Mouse (Mus musculus): ENCODE data around the gene Sema7a. TPM values are rescaled to one million over a fixed set of nuclear protein-coding genes. Genes with fewer than 3 reads are reported as not detected.

The Sema7a gene
- total RNA-seq, 2 experiments from 2014 or later = 126 to 148 TPM

- no peak for DNase-seq (ENCODE audit: low spot score in 2 of 2)
- intact Hi-C loops (cut with DNase I) = loop anchor here (5.0 kb wide), 1 partner anchor 75 kb away; no protein-coding TSS in a partner anchor
Observed at GRCm38 (mm10) chr9:57937171-57937570, 2.7 kb upstream of the Sema7a start.

DNA sequence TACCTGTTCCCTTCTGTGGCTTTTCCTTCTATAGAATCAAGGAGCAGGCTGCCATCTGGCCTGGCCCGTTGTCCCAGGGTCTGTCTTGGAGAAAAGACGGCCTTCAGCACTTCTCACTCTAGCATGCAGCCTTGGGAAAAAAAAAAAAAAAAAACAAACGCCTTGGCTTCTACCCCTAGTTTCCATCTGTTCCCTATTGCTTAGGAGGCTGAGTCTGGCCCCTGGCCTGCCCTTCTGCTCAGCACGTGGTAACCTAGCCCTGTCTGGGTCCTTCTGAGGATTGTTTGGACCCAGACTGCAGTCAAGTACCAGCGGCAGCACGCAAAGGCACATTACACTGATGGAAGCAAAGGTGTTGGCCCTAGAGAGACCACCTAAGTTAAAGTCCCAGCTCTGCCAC lies 2.3 kb upstream of the Sema7a start:
- intact Hi-C loops (cut with DNase I) = loop anchor here (5.0 kb wide), 1 partner anchor 75 kb away; no protein-coding TSS in a partner anchor
- no peak for DNase-seq (ENCODE audit: low spot score in 2 of 2)

DNA sequence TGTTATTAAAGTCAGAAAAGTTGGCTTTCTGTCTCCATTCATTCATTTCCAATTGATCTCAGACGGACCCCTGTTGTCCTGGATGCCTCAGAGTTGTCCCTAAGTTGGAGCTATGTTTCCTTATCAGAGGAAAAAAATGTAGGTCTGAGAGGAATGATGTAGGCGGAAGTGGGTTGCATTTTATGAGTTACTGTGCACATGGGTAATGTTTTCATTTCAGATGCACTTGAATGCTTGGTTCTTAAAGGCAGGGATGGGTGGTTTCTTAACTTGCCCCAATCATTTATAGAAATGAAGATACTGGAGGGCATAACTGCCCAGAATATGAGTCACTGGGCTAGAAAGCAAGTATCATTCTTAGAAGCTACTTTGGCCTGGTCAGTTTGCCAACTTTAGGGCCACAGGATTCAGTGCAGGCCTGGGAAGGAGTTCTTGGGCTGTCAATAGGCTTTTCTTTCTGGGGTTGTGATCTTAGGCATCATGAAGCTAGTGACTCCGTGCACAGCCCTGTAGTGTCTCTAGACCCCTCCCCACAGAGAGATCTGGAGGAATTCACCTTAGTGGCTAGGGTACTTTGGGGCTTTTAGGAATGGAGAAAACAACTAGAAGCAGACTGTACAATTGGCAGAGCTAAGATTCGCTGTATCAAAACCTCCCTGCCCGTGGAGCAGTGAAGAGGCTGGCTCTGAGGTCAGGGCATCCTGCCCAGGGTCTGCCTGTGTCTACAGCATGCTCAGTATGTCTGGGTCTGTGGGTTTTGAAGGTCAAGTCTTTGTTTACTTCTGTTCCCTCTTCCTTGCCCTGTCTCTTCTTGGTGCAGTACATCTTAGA lies 1.5 kb upstream of the Sema7a start:
- intact Hi-C loops (cut with DNase I) = loop anchor here (5.0 kb wide), 1 partner anchor 76 kb away; no protein-coding TSS in a partner anchor
- DNase-seq (ENCODE audit: low spot score in 2 of 2) = no peak

DNA sequence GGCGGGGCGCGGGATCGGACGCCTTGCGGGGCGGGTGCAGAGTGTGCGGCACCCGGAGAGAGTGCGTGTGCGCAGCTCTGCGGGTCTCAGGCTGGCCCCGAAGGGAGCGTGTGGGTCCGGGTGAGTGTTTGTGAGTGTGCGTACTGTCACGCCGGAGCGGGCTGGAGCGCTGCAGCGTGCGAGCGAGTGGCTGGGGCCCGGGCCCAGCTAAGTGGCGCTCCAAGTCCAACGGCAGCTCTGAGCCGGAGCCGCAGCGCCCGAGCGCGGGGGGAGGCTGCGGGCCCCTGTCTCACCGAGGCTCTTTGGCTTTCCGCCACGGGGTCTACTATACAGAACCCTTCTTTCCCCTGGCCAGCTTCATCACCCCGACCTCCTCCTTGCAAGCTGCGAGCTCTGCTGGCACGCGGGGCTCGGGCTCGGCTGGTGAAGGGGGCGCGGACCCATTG lies 460 bp downstream of the Sema7a start:
- DNase-seq (ENCODE audit: low spot score in 2 of 2) = peak in 1 of 2 experiments; percentile 52
- intact Hi-C loops (cut with DNase I) = no loop called here

DNA sequence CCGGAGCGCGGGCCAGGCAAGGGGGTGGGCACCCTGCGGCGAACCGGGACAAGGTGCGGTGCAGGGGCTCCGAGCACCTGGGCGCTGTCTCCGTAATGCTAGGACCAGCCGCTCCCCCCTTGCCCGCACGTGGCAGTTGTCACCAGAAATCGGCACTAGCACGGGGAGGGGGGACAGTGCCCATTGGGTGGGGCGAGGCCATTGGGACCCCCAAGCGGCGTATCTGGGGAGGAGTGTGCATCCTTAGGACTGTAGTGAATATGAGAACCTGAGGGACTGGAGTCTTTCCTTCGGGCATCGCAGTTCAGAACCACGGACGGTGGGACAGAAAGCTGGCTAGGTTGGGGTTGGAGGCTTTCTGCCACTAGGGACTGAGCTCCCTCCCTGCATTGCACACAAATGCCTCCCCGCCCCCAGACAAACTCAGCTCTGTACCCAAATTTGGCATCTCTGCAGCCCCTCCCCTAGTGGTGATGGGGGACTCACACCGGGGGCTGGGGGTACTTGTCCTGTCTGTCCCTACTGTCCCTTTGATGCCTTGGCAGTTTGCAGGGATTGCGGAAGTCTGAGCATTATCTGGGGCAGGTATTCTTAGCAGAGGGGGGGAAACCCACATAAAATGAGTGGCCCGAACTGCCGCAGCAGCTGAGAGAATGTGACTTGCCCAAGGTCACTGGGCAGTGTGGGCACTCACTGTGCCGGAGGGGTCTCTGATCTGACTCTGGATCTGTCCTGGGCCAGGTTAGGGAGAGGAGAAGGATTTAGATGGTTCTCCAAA lies 1.1 kb downstream of the Sema7a start:
- DNase-seq (ENCODE audit: low spot score in 2 of 2) = peak in 1 of 2 experiments; percentile 49
- intact Hi-C loops (cut with DNase I) = no loop called here

GRCm38 (mm10) chr9:57942039-57942438 lies 2.1 kb downstream of the Sema7a start:
- intact Hi-C loops (cut with DNase I) = no loop called here
- DNase-seq (ENCODE audit: low spot score in 2 of 2) = no peak

DNA sequence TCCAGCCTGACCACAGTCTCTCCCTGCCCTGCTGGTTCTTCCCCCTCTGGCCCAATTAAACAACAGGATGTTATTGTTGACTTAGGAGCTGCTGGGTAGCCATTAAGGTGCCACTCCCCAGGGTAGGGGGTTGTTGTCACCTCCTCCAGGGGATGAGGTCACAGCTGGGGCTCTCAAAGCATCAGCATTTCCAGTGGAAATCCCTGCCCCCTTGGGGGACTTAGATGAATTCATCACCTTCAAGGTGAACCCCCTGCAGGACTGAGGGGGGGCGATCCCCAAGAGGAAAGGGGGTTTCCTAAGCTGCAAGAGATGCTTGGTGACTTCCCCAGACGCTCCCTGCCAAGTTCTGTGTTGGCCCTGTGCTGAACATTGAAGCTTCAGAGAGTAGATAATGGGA lies 3.2 kb downstream of the Sema7a start:
- DNase-seq (ENCODE audit: low spot score in 2 of 2) = no peak
- intact Hi-C loops (cut with DNase I) = no loop called here

GRCm38 (mm10) chr9:57944572-57944971 lies 4.7 kb downstream of the Sema7a start:
- DNase-seq (ENCODE audit: low spot score in 2 of 2) = peak; percentile 60 to 68
- intact Hi-C loops (cut with DNase I) = no loop called here

DNA sequence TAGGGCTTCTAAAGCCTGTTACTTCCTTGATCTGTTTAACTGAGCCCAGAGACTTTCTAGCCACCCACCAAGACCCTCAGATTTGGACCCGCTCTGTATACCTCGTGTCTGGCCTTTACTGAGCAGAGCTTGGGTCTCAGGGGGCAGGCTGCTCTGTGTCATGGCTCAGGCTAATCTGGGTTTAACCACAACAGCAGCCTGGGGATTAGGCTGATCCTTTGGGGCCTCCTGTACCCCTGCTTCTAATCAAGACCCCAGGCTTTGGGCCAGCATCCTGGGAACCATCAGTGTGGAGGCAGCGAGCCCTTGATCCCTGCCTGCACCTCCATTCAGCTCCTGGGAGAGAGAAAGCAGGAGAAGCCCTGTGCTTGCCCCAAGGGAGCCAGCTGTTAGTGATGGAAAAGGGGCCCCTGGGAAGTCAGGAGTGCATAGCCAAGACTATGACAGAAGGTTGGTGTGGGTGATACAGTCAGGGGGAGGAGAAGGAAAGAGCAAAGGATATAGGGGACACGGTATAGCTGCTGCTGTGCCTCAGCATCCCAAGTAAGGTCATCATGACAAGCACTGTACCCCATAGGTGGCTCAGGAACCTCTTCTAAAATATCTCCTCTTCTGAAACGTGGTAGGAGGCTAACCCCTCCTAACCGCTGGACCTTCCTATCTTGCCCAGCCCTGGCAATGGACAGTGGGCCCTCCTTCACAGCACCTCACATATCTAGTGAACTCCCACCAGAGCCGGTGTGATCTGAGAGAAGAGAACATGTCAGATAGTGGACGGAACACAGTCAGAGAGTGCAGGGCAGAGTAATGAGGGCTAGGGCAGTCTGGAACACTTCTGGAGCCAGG lies 6.1 kb downstream of the Sema7a start:
- no peak for DNase-seq (ENCODE audit: low spot score in 2 of 2)
- intact Hi-C loops (cut with DNase I) = loop anchor here (2.0 kb wide), 1 partner anchor 45 kb away; no protein-coding TSS in a partner anchor

- DNase-seq (ENCODE audit: low spot score in 2 of 2) = no peak
- intact Hi-C loops (cut with DNase I) = loop anchor here (2.0 kb wide), 1 partner anchor 43 kb away; no protein-coding TSS in a partner anchor
Observed at GRCm38 (mm10) chr9:57947381-57948030, 7.6 kb downstream of the Sema7a start.

DNA sequence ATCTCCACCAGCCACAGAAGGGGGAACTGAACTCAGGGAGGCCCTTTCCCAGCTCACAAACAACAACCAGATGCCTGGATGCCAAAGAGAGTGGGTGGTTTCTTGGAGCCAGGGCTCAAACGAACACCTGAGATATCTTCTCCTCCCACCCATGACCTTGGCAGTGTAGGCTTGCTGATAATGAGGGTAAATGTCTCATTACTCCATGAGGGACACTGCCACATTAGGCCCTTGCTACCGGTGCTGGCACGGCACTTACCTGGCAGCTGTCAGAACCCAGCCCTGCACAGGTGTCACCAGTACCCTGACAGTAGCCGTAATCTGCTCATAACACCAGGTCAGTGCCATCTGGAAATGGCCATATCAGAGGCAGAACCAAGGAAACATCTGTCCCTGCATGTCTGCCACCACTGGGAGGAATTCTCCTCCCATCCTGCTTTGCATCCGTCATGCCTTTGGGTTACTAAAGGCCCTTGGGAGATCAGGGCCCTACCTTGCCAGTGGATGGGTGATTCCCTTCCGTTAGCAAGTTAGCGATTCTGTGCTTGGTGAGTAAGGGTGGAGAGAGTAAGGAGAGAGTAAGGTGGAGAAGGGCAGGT lies 8.5 kb downstream of the Sema7a start:
- intact Hi-C loops (cut with DNase I) = no loop called here
- DNase-seq (ENCODE audit: low spot score in 2 of 2) = no peak

DNA sequence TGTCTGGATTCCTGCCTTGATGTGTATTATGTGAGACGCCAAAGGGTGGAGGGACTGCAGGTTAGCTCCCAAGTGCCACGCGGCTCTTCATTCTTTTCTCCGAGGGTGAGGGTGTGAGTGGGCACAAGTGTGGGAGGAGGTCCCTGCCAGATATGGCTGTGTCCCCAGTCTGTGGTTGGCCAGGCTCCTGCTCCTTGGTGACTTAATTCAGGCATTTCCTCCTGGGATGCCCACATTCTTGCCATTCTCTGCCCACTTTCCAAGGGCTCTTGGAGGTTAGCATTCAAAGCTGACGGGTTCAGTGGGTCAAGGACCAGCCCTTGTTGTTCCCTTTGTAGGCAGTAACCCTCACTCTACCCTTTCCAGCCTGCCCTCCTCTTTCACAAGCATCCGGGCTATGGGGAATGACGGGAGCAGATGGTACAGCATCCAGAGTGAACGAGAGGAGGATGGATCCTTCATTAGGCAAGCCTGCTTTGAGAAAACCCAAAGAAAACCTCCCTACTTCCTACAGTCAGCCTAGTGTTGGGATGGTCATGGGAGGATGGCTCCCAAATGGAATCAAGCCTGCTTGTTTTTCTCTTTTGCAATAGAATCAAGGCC lies 9.3 kb downstream of the Sema7a start:
- DNase-seq (ENCODE audit: low spot score in 2 of 2) = no peak
- intact Hi-C loops (cut with DNase I) = no loop called here

GRCm38 (mm10) chr9:57949879-57950278 lies 10.0 kb downstream of the Sema7a start:
- intact Hi-C loops (cut with DNase I) = no loop called here
- DNase-seq (ENCODE audit: low spot score in 2 of 2) = no peak

GRCm38 (mm10) chr9:57950519-57950918 lies 10.6 kb downstream of the Sema7a start:
- no peak for DNase-seq (ENCODE audit: low spot score in 2 of 2)
- intact Hi-C loops (cut with DNase I) = no loop called here

GRCm38 (mm10) chr9:57951993-57952392 lies 12.1 kb downstream of the Sema7a start:
- intact Hi-C loops (cut with DNase I) = no loop called here
- DNase-seq (ENCODE audit: low spot score in 2 of 2) = no peak

DNA sequence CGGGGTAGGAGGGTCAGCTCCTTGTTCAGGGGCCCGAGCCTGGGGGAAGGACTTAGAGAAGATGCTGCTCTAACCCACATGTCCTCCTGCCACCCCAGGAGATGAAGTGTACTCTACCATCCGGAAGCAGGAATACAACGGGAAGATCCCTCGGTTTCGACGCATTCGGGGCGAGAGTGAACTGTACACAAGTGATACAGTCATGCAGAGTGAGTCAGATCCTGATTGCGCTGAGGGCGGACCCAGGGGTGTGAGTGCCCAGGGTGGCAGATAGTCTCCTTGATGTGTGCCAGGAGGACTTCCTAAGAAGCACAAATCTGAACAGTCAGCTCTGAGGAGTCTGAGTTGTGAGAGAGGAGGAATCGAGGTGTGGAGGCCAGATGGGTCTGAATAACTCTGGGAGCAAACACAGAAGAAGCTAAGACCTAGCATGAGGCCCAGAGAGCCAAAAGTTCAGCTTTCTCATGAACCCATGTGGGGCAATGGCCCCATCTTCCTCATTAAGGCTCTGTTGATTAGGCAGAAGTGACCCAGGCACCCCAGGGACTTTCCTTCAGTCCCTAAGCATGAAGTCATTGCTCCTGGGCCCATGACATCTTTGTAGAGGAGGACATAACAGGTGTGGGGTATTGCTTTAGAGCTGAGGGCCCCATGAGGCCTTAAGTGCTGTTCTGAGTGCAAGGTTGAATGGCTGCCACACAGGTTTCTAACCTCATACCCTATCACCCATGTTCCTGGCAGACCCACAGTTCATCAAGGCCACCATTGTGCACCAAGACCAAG lies 15.2 kb downstream of the Sema7a start:
- intact Hi-C loops (cut with DNase I) = no loop called here
- no peak for DNase-seq (ENCODE audit: low spot score in 2 of 2)

DNA sequence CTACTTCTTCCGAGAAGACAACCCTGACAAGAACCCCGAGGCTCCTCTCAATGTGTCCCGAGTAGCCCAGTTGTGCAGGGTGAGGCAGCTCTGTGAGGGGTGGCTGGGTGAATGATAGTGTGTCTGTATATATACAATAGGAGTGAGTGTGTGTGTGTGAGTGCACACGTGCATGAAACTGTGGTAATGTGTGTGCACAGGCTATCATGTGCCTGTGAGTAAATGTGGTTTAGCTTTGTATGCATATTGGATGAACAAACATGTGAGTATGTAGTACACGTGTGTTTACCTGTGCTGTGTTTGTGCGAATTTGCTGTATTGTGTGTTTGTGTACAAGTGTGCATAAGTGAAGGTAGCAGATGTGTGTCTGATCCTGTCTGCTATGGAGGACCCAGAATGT lies 15.9 kb downstream of the Sema7a start:
- DNase-seq (ENCODE audit: low spot score in 2 of 2) = no peak
- intact Hi-C loops (cut with DNase I) = no loop called here

Data from left cerebral cortex, postnatal 14 days (tissue).